Mouse (Mus musculus): ENCODE measurements around the gene Ampd3.

DNA sequence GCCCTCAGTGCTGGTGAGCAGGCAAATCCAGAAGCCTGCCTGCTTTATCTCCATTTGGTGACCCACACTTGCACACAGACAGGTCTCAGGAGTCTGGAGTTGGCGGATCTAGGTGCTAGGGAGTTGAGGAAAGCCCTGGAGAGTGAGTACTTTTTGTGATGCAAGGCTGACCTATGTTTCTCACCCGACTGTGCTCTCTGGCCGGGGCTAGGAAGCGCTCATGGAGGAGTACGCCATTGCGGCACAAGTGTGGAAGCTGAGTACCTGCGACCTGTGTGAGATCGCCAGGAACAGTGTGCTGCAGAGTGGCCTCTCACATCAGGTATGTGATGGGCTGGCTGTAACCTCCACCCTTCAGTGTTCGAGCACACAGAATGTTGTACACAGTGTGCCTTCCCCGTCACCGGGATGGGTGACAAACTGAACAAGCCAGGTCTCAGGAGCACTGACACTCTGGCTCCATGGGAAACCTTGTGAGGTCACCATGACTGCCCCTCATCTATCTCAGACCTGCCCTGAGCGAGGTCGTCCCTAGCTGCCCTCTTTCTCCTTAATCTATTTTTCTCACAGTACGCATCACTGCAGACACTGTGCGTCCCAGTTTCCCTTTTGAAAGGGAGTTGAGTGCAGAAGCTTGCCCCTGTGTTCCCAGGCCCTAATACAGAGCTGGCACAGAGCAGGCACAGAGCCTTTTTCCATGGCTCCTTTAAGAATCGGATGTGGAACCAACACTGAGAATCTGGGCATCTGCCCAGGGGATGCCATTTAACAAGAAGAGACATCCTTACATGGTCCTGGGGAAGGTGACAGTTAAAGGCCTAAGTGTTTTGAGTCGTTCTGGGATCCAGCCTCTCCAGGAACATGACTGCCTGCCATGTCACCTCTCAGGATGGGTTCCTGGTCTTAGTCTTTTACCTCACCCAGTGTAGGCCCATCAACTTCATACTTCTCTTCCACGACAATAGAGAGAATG lies 41.9 kb downstream of the Ampd3 start:
- TF ChIP-seq GATA1 (IDR thresholded peaks at IDR 0.05; ENCODE audit: borderline replicate concordance, low read length) (no peak), FLI1 (IDR thresholded peaks at IDR 0.05; ENCODE audit: low read length) (no peak)
